Mouse (Mus musculus): ENCODE data around the gene Sept10. TPM values are rescaled to one million over a fixed set of nuclear protein-coding genes. Genes with fewer than 3 reads are reported as not detected.

Sept10 gene
- polyA plus RNA-seq, 1 experiment from 2014 or later: 35.1 TPM

- WGBS: 83% methylated on average over 2 of the region's 2 CpGs
- H3K4me1 ChIP-seq (replicated peaks): peaks cover 11% of the 10 kb centered on the region; the same call in 1 of the 2 replicates
- ATAC-seq (ENCODE audit: insufficient number of reproducible peaks, low FRiP score): no peak
- no peak overlapping the region for H3K9ac ChIP-seq
- H3K9me3 ChIP-seq (replicated peaks): no peaks in the 10 kb centered on the region
- no peak overlapping the region for H3K4me3 ChIP-seq
- no peak overlapping the region for H3K4me2 ChIP-seq
- no peak overlapping the region for H3K27ac ChIP-seq (ENCODE audit: poor library complexity, severe bottlenecking)
- H3K36me3 ChIP-seq: no peaks in the 10 kb centered on the region
- no peaks in the 10 kb centered on the region for H3K27me3 ChIP-seq (replicated peaks)
Observed at GRCm38 (mm10) chr10:59125497-59125896, 96.2 kb downstream of the Sept10 start.

- no peaks in the 10 kb centered on the region for H3K27me3 ChIP-seq (replicated peaks)
- H3K9me3 ChIP-seq (replicated peaks): no peaks in the 10 kb centered on the region
- H3K4me1 ChIP-seq (replicated peaks): no peaks in the 10 kb centered on the region
- H3K4me3 ChIP-seq: no peak overlapping the region
- 86% methylated on average over 2 of the region's 2 CpGs for WGBS
- no peak overlapping the region for H3K9ac ChIP-seq
- no peaks in the 10 kb centered on the region for H3K36me3 ChIP-seq
- H3K4me2 ChIP-seq: no peak overlapping the region
- ATAC-seq (ENCODE audit: insufficient number of reproducible peaks, low FRiP score): no peak
- H3K27ac ChIP-seq (ENCODE audit: poor library complexity, severe bottlenecking): no peak overlapping the region
Observed at GRCm38 (mm10) chr10:59119811-59120210, 101.8 kb downstream of the Sept10 start.

GRCm38 (mm10) chr10:59119001-59119400, 102.6 kb downstream of the Sept10 start:
- Histone ChIP-seq H3K9ac (no peak overlapping the region), H3K36me3 (no peaks in the 10 kb centered on the region), H3K9me3 (replicated peaks) (no peaks in the 10 kb centered on the region), H3K27me3 (replicated peaks) (no peaks in the 10 kb centered on the region; the same call in 1 of the 2 replicates), H3K27ac (ENCODE audit: poor library complexity, severe bottlenecking) (no peak overlapping the region), H3K4me3 (no peak overlapping the region), H3K4me1 (replicated peaks) (peaks cover 7% of the 10 kb centered on the region), H3K4me2 (no peak overlapping the region)
- 86% methylated on average over 1 of the region's 1 CpGs for WGBS
- ATAC-seq (ENCODE audit: insufficient number of reproducible peaks, low FRiP score): no peak

GRCm38 (mm10) chr10:59117555-59117954, 104.1 kb downstream of the Sept10 start:
- H3K27me3 ChIP-seq (replicated peaks): peaks cover 3% of the 10 kb centered on the region; the same call in 1 of the 2 replicates
- H3K4me1 ChIP-seq (replicated peaks): peaks cover 7% of the 10 kb centered on the region
- WGBS: 71% methylated on average over 5 of the region's 5 CpGs
- no peak overlapping the region for H3K4me3 ChIP-seq
- H3K4me2 ChIP-seq: no peak overlapping the region
- ATAC-seq (ENCODE audit: insufficient number of reproducible peaks, low FRiP score): no peak
- no peaks in the 10 kb centered on the region for H3K9me3 ChIP-seq (replicated peaks)
- H3K9ac ChIP-seq: no peak overlapping the region
- H3K27ac ChIP-seq (ENCODE audit: poor library complexity, severe bottlenecking): no peak overlapping the region
- no peaks in the 10 kb centered on the region for H3K36me3 ChIP-seq

- H3K9me3 ChIP-seq (replicated peaks): no peaks in the 10 kb centered on the region
- no peaks in the 10 kb centered on the region for H3K36me3 ChIP-seq
- peaks cover 7% of the 10 kb centered on the region for H3K4me1 ChIP-seq (replicated peaks)
- H3K9ac ChIP-seq: no peak overlapping the region
- ATAC-seq (ENCODE audit: insufficient number of reproducible peaks, low FRiP score): no peak
- no peak overlapping the region for H3K27ac ChIP-seq (ENCODE audit: poor library complexity, severe bottlenecking)
- H3K4me3 ChIP-seq: no peak overlapping the region
- H3K27me3 ChIP-seq (replicated peaks): peaks cover 10% of the 10 kb centered on the region; the same call in 1 of the 2 replicates
- 73% methylated on average over 9 of the region's 9 CpGs for WGBS
- no peak overlapping the region for H3K4me2 ChIP-seq
Observed at GRCm38 (mm10) chr10:59116331-59116730, 105.3 kb downstream of the Sept10 start.

- WGBS: 80% methylated on average over 2 of the region's 2 CpGs
- H3K4me1 ChIP-seq (replicated peaks): peaks cover 7% of the 10 kb centered on the region
- no peak overlapping the region for H3K4me2 ChIP-seq
- H3K9ac ChIP-seq: no peak overlapping the region
- H3K4me3 ChIP-seq: no peak overlapping the region
- H3K27me3 ChIP-seq (replicated peaks): peaks cover 10% of the 10 kb centered on the region; the same call in 1 of the 2 replicates
- ATAC-seq (ENCODE audit: insufficient number of reproducible peaks, low FRiP score): no peak
- H3K9me3 ChIP-seq (replicated peaks): no peaks in the 10 kb centered on the region
- H3K27ac ChIP-seq (ENCODE audit: poor library complexity, severe bottlenecking): no peak overlapping the region
- H3K36me3 ChIP-seq: no peaks in the 10 kb centered on the region
Observed at GRCm38 (mm10) chr10:59115691-59116090, 106.0 kb downstream of the Sept10 start.

GRCm38 (mm10) chr10:59114535-59115291, 106.9 kb downstream of the Sept10 start:
- Histone ChIP-seq H3K4me2 (peak overlapping the region; percentile 3; the same call in 1 of the 2 replicates), H3K27ac (ENCODE audit: poor library complexity, severe bottlenecking) (no peak overlapping the region), H3K4me1 (replicated peaks) (peaks cover 7% of the 10 kb centered on the region), H3K27me3 (replicated peaks) (peaks cover 10% of the 10 kb centered on the region; the same call in 1 of the 2 replicates), H3K4me3 (no peak overlapping the region), H3K36me3 (no peaks in the 10 kb centered on the region), H3K9ac (no peak overlapping the region), H3K9me3 (replicated peaks) (no peaks in the 10 kb centered on the region)
- WGBS: 18% methylated on average over 15 of the region's 15 CpGs
- peak; percentile 51; the same call in 1 of the 2 replicates for ATAC-seq (ENCODE audit: insufficient number of reproducible peaks, low FRiP score)

- Histone ChIP-seq H3K4me3 (no peak overlapping the region), H3K27me3 (replicated peaks) (peaks cover 10% of the 10 kb centered on the region; the same call in 1 of the 2 replicates), H3K9ac (no peak overlapping the region), H3K4me2 (no peak overlapping the region), H3K4me1 (replicated peaks) (peaks cover 7% of the 10 kb centered on the region), H3K27ac (ENCODE audit: poor library complexity, severe bottlenecking) (no peak overlapping the region), H3K36me3 (no peaks in the 10 kb centered on the region), H3K9me3 (replicated peaks) (no peaks in the 10 kb centered on the region)
- no peak for ATAC-seq (ENCODE audit: insufficient number of reproducible peaks, low FRiP score)
- WGBS: 81% methylated on average over 9 of the region's 9 CpGs
Observed at GRCm38 (mm10) chr10:59113386-59113785, 108.3 kb downstream of the Sept10 start.

- H3K36me3 ChIP-seq: no peaks in the 10 kb centered on the region
- no peaks in the 10 kb centered on the region for H3K9me3 ChIP-seq (replicated peaks)
- H3K4me3 ChIP-seq: no peak overlapping the region
- no peak overlapping the region for H3K27ac ChIP-seq (ENCODE audit: poor library complexity, severe bottlenecking)
- peaks cover 10% of the 10 kb centered on the region; the same call in 1 of the 2 replicates for H3K27me3 ChIP-seq (replicated peaks)
- no peak overlapping the region for H3K4me2 ChIP-seq
- ATAC-seq (ENCODE audit: insufficient number of reproducible peaks, low FRiP score): no peak
- H3K9ac ChIP-seq: no peak overlapping the region
- WGBS: 87% methylated on average over 8 of the region's 8 CpGs
- peaks cover 7% of the 10 kb centered on the region for H3K4me1 ChIP-seq (replicated peaks)
Observed at GRCm38 (mm10) chr10:59112755-59113154, 108.9 kb downstream of the Sept10 start.

GRCm38 (mm10) chr10:59110386-59110785, 111.3 kb downstream of the Sept10 start:
- H3K36me3 ChIP-seq: no peaks in the 10 kb centered on the region
- peaks cover 7% of the 10 kb centered on the region for H3K4me1 ChIP-seq (replicated peaks)
- no peak overlapping the region for H3K9ac ChIP-seq
- WGBS: 87% methylated on average over 7 of the region's 7 CpGs
- no peak overlapping the region for H3K4me2 ChIP-seq
- H3K4me3 ChIP-seq: no peak overlapping the region
- peaks cover 10% of the 10 kb centered on the region; the same call in 1 of the 2 replicates for H3K27me3 ChIP-seq (replicated peaks)
- no peaks in the 10 kb centered on the region for H3K9me3 ChIP-seq (replicated peaks)
- ATAC-seq (ENCODE audit: insufficient number of reproducible peaks, low FRiP score): no peak
- no peak overlapping the region for H3K27ac ChIP-seq (ENCODE audit: poor library complexity, severe bottlenecking)

- H3K36me3 ChIP-seq: no peaks in the 10 kb centered on the region
- H3K27ac ChIP-seq (ENCODE audit: poor library complexity, severe bottlenecking): no peak overlapping the region
- H3K27me3 ChIP-seq (replicated peaks): peaks cover 15% of the 10 kb centered on the region; the same call in 1 of the 2 replicates
- no peak overlapping the region for H3K9ac ChIP-seq
- no peak overlapping the region for H3K4me3 ChIP-seq
- no peaks in the 10 kb centered on the region for H3K4me1 ChIP-seq (replicated peaks)
- no peak for ATAC-seq (ENCODE audit: insufficient number of reproducible peaks, low FRiP score)
- no peak overlapping the region for H3K4me2 ChIP-seq
- WGBS: 37% methylated on average over 2 of the region's 2 CpGs
- no peaks in the 10 kb centered on the region for H3K9me3 ChIP-seq (replicated peaks)
Observed at GRCm38 (mm10) chr10:59109015-59109414, 112.6 kb downstream of the Sept10 start.
